Mouse (Mus musculus) lung, postnatal 0 days (tissue): Measurements from ENCODE around the gene Hid1.

ENCODE experiments used
- CTCF ChIP-seq: IDR thresholded peaks from 2 replicates; pipeline ENCODE4 v1.5.1; 2016; ENCODE audit warnings: antibody characterized with exemption, mild to moderate bottlenecking
- EP300 ChIP-seq: IDR thresholded peaks from 2 replicates; pipeline ENCODE4 v1.6.1; 2016; ENCODE audit warnings: antibody characterized with exemption, mild to moderate bottlenecking, control low read depth

GRCm38 (mm10) chr11:115366039-115366705 lies 1.4 kb downstream of the Hid1 start:
- no peak for TF ChIP-seq CTCF
- no peak for TF ChIP-seq EP300
